In the genomic region with DNA sequence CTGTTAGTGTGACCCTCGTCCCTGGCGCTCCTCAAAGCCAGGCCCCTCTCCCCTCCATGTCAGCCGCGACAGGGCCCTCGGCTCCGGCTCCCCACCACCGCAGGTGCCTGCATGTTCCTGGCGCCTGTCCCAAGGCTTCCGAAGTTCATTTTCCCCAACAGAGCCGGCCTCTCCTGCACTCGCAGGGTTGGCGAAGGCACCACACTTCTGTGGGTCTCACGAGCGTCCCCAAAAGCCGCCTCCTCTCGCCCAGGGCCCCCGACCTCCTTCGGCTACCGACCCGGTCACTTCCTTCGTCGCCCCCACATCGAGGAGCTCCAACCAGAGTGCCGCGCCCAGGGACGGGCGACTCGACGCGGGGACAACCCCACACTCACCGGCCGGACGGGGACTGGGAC, we compare ENCODE assay signal across 9 mouse cellular contexts. TPM values are rescaled to one million over a fixed set of nuclear protein-coding genes. Genes with fewer than 3 reads are reported as not detected.
DNase-seq lines count a peak whose midpoint lies in the region; ATAC-seq and TF ChIP-seq lines count a peak whose summit lies in the region.
"Had no signal": no experiment of that assay in that cellular context is flagged by ENCODE, and none has a peak within 500 bp of the region (broad histone marks: within the 10 kb centered on the region; RNA-seq: fewer than 3 reads in every experiment).

No protein-coding gene starts in this region.

- no peaks in the 10 kb centered on the region for H3K9me3 ChIP-seq in ES-Bruce4 (replicated peaks; ENCODE audit: control insufficient read depth, insufficient read depth, low read length, poor library complexity, severe bottlenecking)
- no peaks in the 10 kb centered on the region for H3K9me3 ChIP-seq in embryonic facial prominence, embryonic 15.5 days (replicated peaks)
- H3K9me3 ChIP-seq in hindbrain, postnatal 0 days (ENCODE audit: low read length): no peaks in the 10 kb centered on the region
- H3K9me3 ChIP-seq in lung, postnatal 0 days (ENCODE audit: low read length): no peaks in the 10 kb centered on the region

- peak overlapping the region; percentile 100 for H3K4me3 ChIP-seq in heart, adult 2 months
- peak overlapping the region; percentile 93 for H3K4me3 ChIP-seq in ES-Bruce4 (ENCODE audit: low read depth, low read length)
- peak overlapping the region; percentile 96 for H3K4me3 ChIP-seq in embryonic facial prominence, embryonic 15.5 days (replicated peaks)
- peak overlapping the region; percentile 79 for H3K4me3 ChIP-seq in hindbrain, postnatal 0 days (ENCODE audit: low read length)
- H3K4me3 ChIP-seq in lung, postnatal 0 days (ENCODE audit: low read depth, low read length): peak overlapping the region; percentile 84

- TF ChIP-seq EP300 in heart, adult 2 months (IDR thresholded peaks at IDR 0.05; ENCODE audit: insufficient read depth, low read depth, low read length): no peak
- TF ChIP-seq EP300 in ES-Bruce4 (IDR thresholded peaks at IDR 0.05; ENCODE audit: insufficient read depth, low read depth, low read length): no peak
- TF ChIP-seq EP300 in lung, postnatal 0 days (IDR thresholded peaks at IDR 0.05): no peak

- ATAC-seq in embryonic facial prominence, embryonic 15.5 days (ENCODE audit: insufficient number of reproducible peaks, low FRiP score, low TSS enrichment, low read depth): peak; percentile 5
- ATAC-seq in hindbrain, postnatal 0 days: no peak
- ATAC-seq in lung, postnatal 0 days: peak; percentile 2

- peak overlapping the region; percentile 89 for H3K4me2 ChIP-seq in embryonic facial prominence, embryonic 15.5 days (replicated peaks)
- H3K4me2 ChIP-seq in hindbrain, postnatal 0 days (ENCODE audit: low read depth, low read length): peak overlapping the region; percentile 96
- H3K4me2 ChIP-seq in lung, postnatal 0 days (replicated peaks; ENCODE audit: low read depth, low read length): peak overlapping the region; percentile 84

- H3K27ac ChIP-seq in heart, adult 2 months: peak overlapping the region; percentile 91
- H3K27ac ChIP-seq in ES-Bruce4 (ENCODE audit: insufficient read depth, low read length): no peak overlapping the region
- H3K27ac ChIP-seq in embryonic facial prominence, embryonic 15.5 days (replicated peaks): peak overlapping the region; percentile 84
- peak overlapping the region; percentile 70 for H3K27ac ChIP-seq in hindbrain, postnatal 0 days
- H3K27ac ChIP-seq in lung, postnatal 0 days (ENCODE audit: low read length): peak overlapping the region; percentile 73

- under 1% methylated on average over 33 of the region's 33 CpGs for WGBS in heart, adult 2 months
- WGBS in embryonic facial prominence, embryonic 15.5 days: under 1% methylated on average over 33 of the region's 33 CpGs
- WGBS in hindbrain, postnatal 0 days: under 1% methylated on average over 33 of the region's 33 CpGs
- 0% methylated on average over 33 of the region's 33 CpGs for WGBS in lung, postnatal 0 days

- intact Hi-C loops in heart, adult 2 months (cut with DNase I): loop anchor here (2.0 to 5.0 kb wide), 3 partner anchors 14 to 117 kb away; partner anchors contain the start of genes Bag6 and Nfkbil1
- intact Hi-C loops in heart, postnatal 25 days (cut with DNase I): loop anchor here (5.0 kb wide), 2 partner anchors 42 to 117 kb away; partner anchors contain the start of genes Nfkbil1 and Prrc2a

- DNase-seq in heart, adult 2 months: no peak
- no peak for DNase-seq in heart, postnatal 25 days (ENCODE audit: low spot score)
- peak; percentile 15 for DNase-seq in hindbrain, postnatal 0 days (ENCODE audit: low spot score)
- DNase-seq in lung, postnatal 0 days (ENCODE audit: low spot score): peak; percentile 45
- no peak for DNase-seq in frontal cortex, adult 2 months (ENCODE audit: extremely low spot score in 1 of 2, low spot score in 1 of 2)
- no peak for DNase-seq in T-cell, adult 2 months (ENCODE audit: low spot score)

- no peaks in the 10 kb centered on the region for H3K27me3 ChIP-seq in heart, adult 2 months (ENCODE audit: control insufficient read depth, insufficient read depth, low read length)
- no peaks in the 10 kb centered on the region for H3K27me3 ChIP-seq in ES-Bruce4 (ENCODE audit: control insufficient read depth, insufficient read depth, low read length, poor library complexity, severe bottlenecking)
- H3K27me3 ChIP-seq in embryonic facial prominence, embryonic 15.5 days: no peaks in the 10 kb centered on the region
- no peaks in the 10 kb centered on the region for H3K27me3 ChIP-seq in hindbrain, postnatal 0 days (ENCODE audit: insufficient read depth, low read length)
- no peaks in the 10 kb centered on the region for H3K27me3 ChIP-seq in lung, postnatal 0 days (replicated peaks; ENCODE audit: insufficient read depth, low read length)

- TF ChIP-seq CTCF in heart, adult 2 months (IDR thresholded peaks at IDR 0.05): no peak
- no peak for TF ChIP-seq CTCF in ES-Bruce4 (IDR thresholded peaks at IDR 0.05; ENCODE audit: low read depth, low read length)
- TF ChIP-seq CTCF in hindbrain, postnatal 0 days (IDR thresholded peaks at IDR 0.05; ENCODE audit: low read depth): no peak
- TF ChIP-seq CTCF in lung, postnatal 0 days (IDR thresholded peaks at IDR 0.05): no peak

- peak overlapping the region; percentile 88 for H3K9ac ChIP-seq in heart, adult 2 months (ENCODE audit: low read depth, low read length)
- peak overlapping the region; percentile 93 for H3K9ac ChIP-seq in ES-Bruce4 (ENCODE audit: low read depth, poor library complexity, severe bottlenecking)
- H3K9ac ChIP-seq in embryonic facial prominence, embryonic 15.5 days: peak overlapping the region; percentile 95
- H3K9ac ChIP-seq in hindbrain, postnatal 0 days (replicated peaks; ENCODE audit: low read length): peak overlapping the region; percentile 93
- peak overlapping the region; percentile 94 for H3K9ac ChIP-seq in lung, postnatal 0 days (replicated peaks; ENCODE audit: low read depth)

- TF ChIP-seq POLR2A in heart, adult 2 months (IDR thresholded peaks at IDR 0.05; ENCODE audit: insufficient read depth, low read depth, low read length): no peak
- no peak for TF ChIP-seq POLR2A in ES-Bruce4 (IDR thresholded peaks at IDR 0.05; ENCODE audit: insufficient read depth, low read length)

- H3K4me1 ChIP-seq in heart, adult 2 months (ENCODE audit: control insufficient read depth, insufficient read depth, low read length): peaks cover 8% of the 10 kb centered on the region
- no peaks in the 10 kb centered on the region for H3K4me1 ChIP-seq in ES-Bruce4 (ENCODE audit: control insufficient read depth, insufficient read depth, low read length)
- H3K4me1 ChIP-seq in embryonic facial prominence, embryonic 15.5 days: peaks cover 31% of the 10 kb centered on the region
- H3K4me1 ChIP-seq in hindbrain, postnatal 0 days (ENCODE audit: insufficient read depth, low read length): peaks cover 6% of the 10 kb centered on the region; the same call in 1 of the 2 replicates
- H3K4me1 ChIP-seq in lung, postnatal 0 days (ENCODE audit: insufficient read depth, low read depth, low read length): peaks cover 8% of the 10 kb centered on the region

- peaks cover 5% of the 10 kb centered on the region; the same call in 1 of the 2 replicates for H3K79me2 ChIP-seq in heart, adult 2 months (replicated peaks; ENCODE audit: control insufficient read depth, insufficient read depth, low read length)

- peaks cover 6% of the 10 kb centered on the region for H3K36me3 ChIP-seq in heart, adult 2 months (ENCODE audit: control insufficient read depth, insufficient read depth, low read length)
- H3K36me3 ChIP-seq in ES-Bruce4 (ENCODE audit: control insufficient read depth, insufficient read depth, low read length, poor library complexity, severe bottlenecking): peaks cover 27% of the 10 kb centered on the region
- peaks cover 39% of the 10 kb centered on the region for H3K36me3 ChIP-seq in embryonic facial prominence, embryonic 15.5 days
- H3K36me3 ChIP-seq in hindbrain, postnatal 0 days (ENCODE audit: insufficient read depth, low read length): peaks cover 28% of the 10 kb centered on the region
- peaks cover 4% of the 10 kb centered on the region; the same call in 1 of the 2 replicates for H3K36me3 ChIP-seq in lung, postnatal 0 days (ENCODE audit: insufficient read depth, low read length)

RNA-seq across cellular contexts. Expression of gene Gpank1, which starts 0.5 kb away (rescaled TPM):
- 1 to 10 TPM; 6.8 to 8.5 TPM for total RNA-seq in heart, adult 2 months (2021)
- polyA plus RNA-seq in heart, adult 2 months (2012; rRNA removed): 9.5 TPM in 2 replicates
- total RNA-seq in heart, postnatal 25 days (2021): 1 to 10 TPM; 6.3 to 9.5 TPM
- polyA plus RNA-seq in ES-Bruce4 (2011; ENCODE audit: insufficient read depth, insufficient read length, low read depth, missing spikeins): 18.9 and 19.1 TPM in 2 replicates
- polyA plus RNA-seq in embryonic facial prominence, embryonic 15.5 days (2015; fragmentation: Nextera tagmentation; extraction: Ambion mirVana): 19.5 and 20.1 TPM in 2 replicates
- total RNA-seq in hindbrain, postnatal 0 days (2014; rRNA removed): 13.1 and 14.1 TPM in 2 replicates
- 18.1 and 19.1 TPM in 2 replicates for polyA plus RNA-seq in hindbrain, postnatal 0 days (2015; fragmentation: Nextera tagmentation; extraction: Ambion mirVana)
- polyA plus RNA-seq in lung, postnatal 0 days (2015; fragmentation: Nextera tagmentation; extraction: Ambion mirVana): 16.0 and 18.5 TPM in 2 replicates
- 18.9 and 20.2 TPM in 2 replicates for polyA plus RNA-seq in frontal cortex, adult 2 months (2012; rRNA removed)

RNA-seq across cellular contexts. Expression of gene Csnk2b, which starts 1.1 kb away (rescaled TPM):
- 100 to 1,000 TPM; 149 to 170 TPM for total RNA-seq in heart, adult 2 months (2021)
- 297 and 301 TPM in 2 replicates for polyA plus RNA-seq in heart, adult 2 months (2012; rRNA removed)
- total RNA-seq in heart, postnatal 25 days (2021): 100 to 1,000 TPM; 155 to 167 TPM
- polyA plus RNA-seq in ES-Bruce4 (2011; ENCODE audit: insufficient read depth, insufficient read length, low read depth, missing spikeins): 146 and 173 TPM in 2 replicates
- polyA plus RNA-seq in embryonic facial prominence, embryonic 15.5 days (2015; fragmentation: Nextera tagmentation; extraction: Ambion mirVana): 278 and 279 TPM in 2 replicates
- total RNA-seq in hindbrain, postnatal 0 days (2014; rRNA removed): 257 and 289 TPM in 2 replicates
- 332 and 350 TPM in 2 replicates for polyA plus RNA-seq in hindbrain, postnatal 0 days (2015; fragmentation: Nextera tagmentation; extraction: Ambion mirVana)
- 203 and 207 TPM in 2 replicates for polyA plus RNA-seq in lung, postnatal 0 days (2015; fragmentation: Nextera tagmentation; extraction: Ambion mirVana)
- polyA plus RNA-seq in frontal cortex, adult 2 months (2012; rRNA removed): 173 and 179 TPM in 2 replicates

RNA-seq across cellular contexts. Expression of gene D17H6S53E, which starts 5.4 kb away (rescaled TPM):
- 10 to 100 TPM; 30.2 to 31.3 TPM for total RNA-seq in heart, adult 2 months (2021)
- polyA plus RNA-seq in heart, adult 2 months (2012; rRNA removed): 7.7 and 11.8 TPM in 2 replicates
- 10 to 100 TPM; 27.0 to 27.1 TPM for total RNA-seq in heart, postnatal 25 days (2021)
- polyA plus RNA-seq in ES-Bruce4 (2011; ENCODE audit: insufficient read depth, insufficient read length, low read depth, missing spikeins): 4.3 and 8.1 TPM in 2 replicates
- polyA plus RNA-seq in embryonic facial prominence, embryonic 15.5 days (2015; fragmentation: Nextera tagmentation; extraction: Ambion mirVana): 11.2 and 12.2 TPM in 2 replicates
- total RNA-seq in hindbrain, postnatal 0 days (2014; rRNA removed): 14.0 and 29.7 TPM in 2 replicates
- 9.4 and 11.6 TPM in 2 replicates for polyA plus RNA-seq in hindbrain, postnatal 0 days (2015; fragmentation: Nextera tagmentation; extraction: Ambion mirVana)
- polyA plus RNA-seq in lung, postnatal 0 days (2015; fragmentation: Nextera tagmentation; extraction: Ambion mirVana): 14.4 and 16.3 TPM in 2 replicates
- 8.2 and 9.1 TPM in 2 replicates for polyA plus RNA-seq in frontal cortex, adult 2 months (2012; rRNA removed)

RNA-seq across cellular contexts. Expression of gene Ly6g5b, which starts 5.5 kb away (rescaled TPM):
- total RNA-seq in heart, adult 2 months (2021): under 1 TPM in 1 of 2 experiments, not detected in 1; 0.36 TPM
- 0.23 and 0.35 TPM in 2 replicates for polyA plus RNA-seq in heart, adult 2 months (2012; rRNA removed)
- under 1 TPM in 1 of 2 experiments, not detected in 1; 0.36 TPM for total RNA-seq in heart, postnatal 25 days (2021)
- polyA plus RNA-seq in ES-Bruce4 (2011; ENCODE audit: insufficient read depth, insufficient read length, low read depth, missing spikeins): not detected in 2 replicates
- 1.4 and 1.8 TPM in 2 replicates for polyA plus RNA-seq in embryonic facial prominence, embryonic 15.5 days (2015; fragmentation: Nextera tagmentation; extraction: Ambion mirVana)
- total RNA-seq in hindbrain, postnatal 0 days (2014; rRNA removed): 1.7 and 2.0 TPM in 2 replicates
- 0.76 and 1.2 TPM in 2 replicates for polyA plus RNA-seq in hindbrain, postnatal 0 days (2015; fragmentation: Nextera tagmentation; extraction: Ambion mirVana)
- polyA plus RNA-seq in lung, postnatal 0 days (2015; fragmentation: Nextera tagmentation; extraction: Ambion mirVana): 0.60 and 0.69 TPM in 2 replicates
- 1.2 and 2.0 TPM in 2 replicates for polyA plus RNA-seq in frontal cortex, adult 2 months (2012; rRNA removed)

RNA-seq across cellular contexts. Expression of gene Apom, which starts 11.1 kb away (rescaled TPM):
- not detected for total RNA-seq in heart, adult 2 months (2021)
- polyA plus RNA-seq in heart, adult 2 months (2012; rRNA removed): not detected in 2 replicates
- not detected for total RNA-seq in heart, postnatal 25 days (2021)
- not detected in 2 replicates for polyA plus RNA-seq in ES-Bruce4 (2011; ENCODE audit: insufficient read depth, insufficient read length, low read depth, missing spikeins)
- polyA plus RNA-seq in embryonic facial prominence, embryonic 15.5 days (2015; fragmentation: Nextera tagmentation; extraction: Ambion mirVana): 0.17 TPM in 1 of 2 replicates, not detected in the other
- total RNA-seq in hindbrain, postnatal 0 days (2014; rRNA removed): 0.37 TPM in 1 of 2 replicates, not detected in the other
- 0.35 TPM in 1 of 2 replicates, not detected in the other for polyA plus RNA-seq in hindbrain, postnatal 0 days (2015; fragmentation: Nextera tagmentation; extraction: Ambion mirVana)
- 0.19 and 0.27 TPM in 2 replicates for polyA plus RNA-seq in lung, postnatal 0 days (2015; fragmentation: Nextera tagmentation; extraction: Ambion mirVana)
- polyA plus RNA-seq in frontal cortex, adult 2 months (2012; rRNA removed): 0.40 and 0.78 TPM in 2 replicates
- total RNA-seq: layer of hippocampus, adult 18-20 months had no signal

Comparison
In these comparisons a context has a peak if more than half of its experiments do, and no peak if none do; other contexts are left out.
1. DNase-seq: peak in hindbrain, postnatal 0 days (single experiment) and lung, postnatal 0 days (single experiment); none in heart, adult 2 months (0 of 2), heart, postnatal 25 days (single experiment), frontal cortex, adult 2 months (0 of 2) and T-cell, adult 2 months (single experiment).
2. Peak in every context shown above with its lines, with median percentiles within 50 percentile points of each other: H3K4me3 ChIP-seq, H3K9ac ChIP-seq and H3K4me2 ChIP-seq.